Mouse (Mus musculus) stomach, embryonic 16.5 days (tissue): ENCODE data around the gene Lin54. TPM values are rescaled to one million over a fixed set of nuclear protein-coding genes. Genes with fewer than 3 reads are reported as not detected.
"Not testable (repeated sequence)": the region's sequence is repeated elsewhere in the genome, so short reads cannot be mapped to it uniquely, and the experiment has no call there.

Experiments used
- ATAC-seq: fragments of 200-750 bp; cut with Nextera tagmentation; 2 replicates; pipeline ENCODE4 v1.8.0; 2017; ENCODE audit warnings: moderate number of reproducible peaks, moderate TSS enrichment; ENCODE audit not compliant: insufficient read depth, low FRiP score
- H3K27ac ChIP-seq: fragments of 300-500 bp; sonication (generic); 2 replicates; pipeline ENCODE4 v1.5.1; 2014; ENCODE audit warnings: low read length
- H3K27me3 ChIP-seq: fragments of 300-500 bp; sonication (generic); 2 replicates; pipeline ENCODE4 v1.6.1; 2014; ENCODE audit warnings: low read length, control low read depth, mixed read lengths; ENCODE audit not compliant: control insufficient read depth, insufficient read depth
- H3K36me3 ChIP-seq: fragments of 300-500 bp; sonication (generic); 2 replicates; pipeline ENCODE4 v1.6.1; 2014; ENCODE audit warnings: low read length; ENCODE audit not compliant: control insufficient read depth, insufficient read depth
- H3K4me1 ChIP-seq: fragments of 300-500 bp; sonication (generic); 2 replicates; pipeline ENCODE4 v1.6.1; 2014; ENCODE audit warnings: low read length, control low read depth, mixed read lengths; ENCODE audit not compliant: control insufficient read depth, insufficient read depth
- H3K4me2 ChIP-seq: fragments of 300-500 bp; sonication (generic); 2 replicates; pipeline ENCODE4 v1.6.1; 2014; ENCODE audit warnings: low read depth, low read length, mixed read lengths
- H3K4me3 ChIP-seq: fragments of 300-500 bp; sonication (generic); replicated peaks from 2 replicates; pipeline ENCODE4 v1.5.1; 2014; ENCODE audit warnings: mild to moderate bottlenecking, low read length
- H3K9ac ChIP-seq: fragments of 300-500 bp; sonication (generic); 2 replicates; pipeline ENCODE4 v1.6.1; 2014; ENCODE audit warnings: low read length
- H3K9me3 ChIP-seq: fragments of 300-500 bp; sonication (generic); replicated peaks from 2 replicates; pipeline ENCODE4 v1.6.1; 2016; ENCODE audit warnings: low read length, control low read depth; ENCODE audit not compliant: control insufficient read depth
- WGBS: fragments of 180-500 bp; shearing (Covaris S2); extraction: QIAGEN DNeasy Blood & Tissue Kit; methylation state at CpG from one replicate; pipeline ENCODE4 v1.1.7; 2014; 5-methylcytosine and 5-hydroxymethylcytosine counted together
- polyA plus RNA-seq: library from polyadenylated mRNA; unstranded; fragments of >200 nt; fragmentation: Nextera tagmentation; extraction: Ambion mirVana; gene quantifications from 2 replicates; pipeline ENCODE4 v1.2.1, GENCODE M21; 2015

The Lin54 gene
- polyA plus RNA-seq, 1 experiment from 2014 or later = 12.7 TPM

- peaks cover 7% of the 10 kb centered on the region; the same call in 1 of the 2 replicates for H3K36me3 ChIP-seq
- peak overlapping the region; percentile 75 for H3K4me3 ChIP-seq
- H3K9ac ChIP-seq = peak overlapping the region; percentile 88
- ATAC-seq = no peak
- peaks cover 23% of the 10 kb centered on the region for H3K4me1 ChIP-seq
- H3K4me2 ChIP-seq = peak overlapping the region; percentile 76
- H3K27me3 ChIP-seq = no peaks in the 10 kb centered on the region
- H3K9me3 ChIP-seq = no peaks in the 10 kb centered on the region
- peak overlapping the region; percentile 92 for H3K27ac ChIP-seq
- WGBS = 4% methylated on average over 11 of the region's 11 CpGs
Observed at GRCm38 (mm10) chr5:100430076-100430390, 70.4 kb downstream of the Lin54 start.

- peak; percentile 100 for ATAC-seq
- H3K9ac ChIP-seq = peak overlapping the region; percentile 88
- peak overlapping the region; percentile 92 for H3K27ac ChIP-seq
- H3K36me3 ChIP-seq = peaks cover 10% of the 10 kb centered on the region; the same call in 1 of the 2 replicates
- peaks cover 27% of the 10 kb centered on the region for H3K4me1 ChIP-seq
- WGBS = 0% methylated on average over 53 of the region's 53 CpGs
- H3K9me3 ChIP-seq = no peaks in the 10 kb centered on the region
- peak overlapping the region; percentile 76 for H3K4me2 ChIP-seq
- H3K27me3 ChIP-seq = no peaks in the 10 kb centered on the region
- peak overlapping the region; percentile 75 for H3K4me3 ChIP-seq
Observed at GRCm38 (mm10) chr5:100429344-100430075, 70.9 kb downstream of the Lin54 start.

- Histone ChIP-seq H3K4me1 (peaks cover 32% of the 10 kb centered on the region), H3K9ac (peak overlapping the region; percentile 84), H3K27me3 (no peaks in the 10 kb centered on the region), H3K36me3 (peaks cover 14% of the 10 kb centered on the region; the same call in 1 of the 2 replicates), H3K4me3 (peak overlapping the region; percentile 75), H3K27ac (peak overlapping the region; percentile 91), H3K9me3 (no peaks in the 10 kb centered on the region), H3K4me2 (peak overlapping the region; percentile 75)
- WGBS = under 1% methylated on average over 20 of the region's 20 CpGs
- ATAC-seq = peak; percentile 39
Observed at GRCm38 (mm10) chr5:100428734-100429343, 71.6 kb downstream of the Lin54 start.

GRCm38 (mm10) chr5:100428031-100428733 is 72.3 kb downstream of the Lin54 start:
- ATAC-seq = no peak
- no peaks in the 10 kb centered on the region for H3K9me3 ChIP-seq
- H3K4me2 ChIP-seq = peak overlapping the region; percentile 75
- peak overlapping the region; percentile 36 for H3K27ac ChIP-seq
- H3K9ac ChIP-seq = peak overlapping the region; percentile 75
- 3% methylated on average over 5 of the region's 5 CpGs for WGBS
- peaks cover 14% of the 10 kb centered on the region; the same call in 1 of the 2 replicates for H3K36me3 ChIP-seq
- peaks cover 36% of the 10 kb centered on the region for H3K4me1 ChIP-seq
- no peaks in the 10 kb centered on the region for H3K27me3 ChIP-seq
- peak overlapping the region; percentile 75 for H3K4me3 ChIP-seq

GRCm38 (mm10) chr5:100427276-100427675 is 73.2 kb downstream of the Lin54 start:
- Histone ChIP-seq H3K4me3 (peak overlapping the region; percentile 75), H3K9me3 (no peaks in the 10 kb centered on the region), H3K27me3 (no peaks in the 10 kb centered on the region), H3K36me3 (peaks cover 22% of the 10 kb centered on the region; the same call in 1 of the 2 replicates), H3K4me2 (peak overlapping the region; percentile 75), H3K9ac (peak overlapping the region; percentile 75), H3K4me1 (peaks cover 36% of the 10 kb centered on the region), H3K27ac (no peak overlapping the region)
- no peak for ATAC-seq
- WGBS = 41% methylated on average over 9 of the region's 9 CpGs

GRCm38 (mm10) chr5:100425823-100426222 is 74.6 kb downstream of the Lin54 start:
- not testable (repeated sequence) for H3K4me2 ChIP-seq, H3K4me3 ChIP-seq, H3K9me3 ChIP-seq, H3K9ac ChIP-seq, ATAC-seq, H3K27me3 ChIP-seq, H3K27ac ChIP-seq
- 93% methylated on average over 2 of the region's 2 CpGs for WGBS
- Histone ChIP-seq H3K4me1 (peaks cover 36% of the 10 kb centered on the region), H3K36me3 (peaks cover 36% of the 10 kb centered on the region)

- H3K4me2 ChIP-seq = peak overlapping the region; percentile 30
- ATAC-seq = no peak
- no peaks in the 10 kb centered on the region for H3K27me3 ChIP-seq
- peaks cover 37% of the 10 kb centered on the region for H3K36me3 ChIP-seq
- 0 out of 2 replicates have a peak overlapping the region, but pooled peaks have one; percentile 3 for H3K4me3 ChIP-seq
- H3K9ac ChIP-seq = peak overlapping the region; percentile 24; the same call in 1 of the 2 replicates
- 77% methylated on average over 3 of the region's 3 CpGs for WGBS
- no peak overlapping the region for H3K27ac ChIP-seq
- peaks cover 31% of the 10 kb centered on the region for H3K4me1 ChIP-seq
- no peaks in the 10 kb centered on the region for H3K9me3 ChIP-seq
Observed at GRCm38 (mm10) chr5:100424252-100424651, 76.2 kb downstream of the Lin54 start.

- Histone ChIP-seq H3K27me3 (no peaks in the 10 kb centered on the region), H3K4me2 (0 out of 2 replicates have a peak overlapping the region, but pooled peaks have one; percentile 30), H3K4me1 (peaks cover 31% of the 10 kb centered on the region), H3K9me3 (no peaks in the 10 kb centered on the region), H3K36me3 (peaks cover 39% of the 10 kb centered on the region), H3K4me3 (no peak overlapping the region), H3K9ac (peak overlapping the region; percentile 12; the same call in 1 of the 2 replicates), H3K27ac (no peak overlapping the region)
- ATAC-seq = no peak
- WGBS = 69% methylated on average over 7 of the region's 7 CpGs
Observed at GRCm38 (mm10) chr5:100423626-100424025, 76.8 kb downstream of the Lin54 start.
